Mouse (Mus musculus) kidney, postnatal 4 days (tissue): ENCODE data around the gene Tedc2.
A peak's percentile ranks its signal among the peaks of the same experiment; 100 is the strongest.

Source experiments
- DNase-seq, 2 experiments: peaks; one replicate each; pipeline ENCODE4 v3.0.0; 2021; ENCODE audit warnings: mixed read lengths in 2 of 2

The Tedc2 gene

DNA sequence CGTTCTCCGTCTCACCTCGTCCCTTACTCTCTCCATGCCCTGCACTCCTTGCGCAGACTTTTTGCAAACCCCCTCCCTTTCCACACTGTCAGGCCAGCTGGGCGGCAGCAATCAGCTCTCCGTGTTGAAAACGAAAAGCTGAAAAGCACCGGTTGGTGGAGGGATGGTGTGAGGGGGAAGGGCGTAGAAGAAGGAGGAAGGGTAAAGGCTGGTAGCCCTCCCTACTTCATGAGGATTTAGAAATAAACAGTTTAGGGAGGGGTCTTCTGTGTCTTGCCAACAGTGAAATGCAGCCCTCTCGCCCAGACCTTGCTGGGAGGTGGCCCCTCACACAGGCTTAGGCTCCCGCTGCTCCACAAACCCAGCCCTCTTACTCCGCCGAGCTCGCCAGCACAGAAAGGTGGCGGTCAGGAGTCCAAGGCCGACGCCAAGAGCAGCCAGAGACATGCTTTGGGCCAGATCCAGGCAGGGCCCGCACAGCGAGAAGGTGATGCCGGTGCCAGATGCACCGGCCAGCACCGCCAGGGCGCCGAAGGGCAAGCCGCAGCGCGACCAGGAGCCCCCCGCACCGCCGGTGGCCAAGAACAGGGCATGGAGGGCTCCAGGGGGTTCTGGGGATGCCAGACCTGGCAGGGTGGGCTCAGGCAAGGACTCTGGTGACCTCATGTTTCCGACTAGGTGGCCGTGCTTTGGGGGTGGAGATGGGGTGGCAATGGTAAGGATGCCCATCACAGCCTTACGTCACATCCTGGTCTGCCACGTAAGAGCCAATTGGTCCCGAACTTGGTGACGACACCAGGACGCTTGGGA is 8.8 kb downstream of the Tedc2 start:
- peak; percentile 61 to 72 for DNase-seq

DNA sequence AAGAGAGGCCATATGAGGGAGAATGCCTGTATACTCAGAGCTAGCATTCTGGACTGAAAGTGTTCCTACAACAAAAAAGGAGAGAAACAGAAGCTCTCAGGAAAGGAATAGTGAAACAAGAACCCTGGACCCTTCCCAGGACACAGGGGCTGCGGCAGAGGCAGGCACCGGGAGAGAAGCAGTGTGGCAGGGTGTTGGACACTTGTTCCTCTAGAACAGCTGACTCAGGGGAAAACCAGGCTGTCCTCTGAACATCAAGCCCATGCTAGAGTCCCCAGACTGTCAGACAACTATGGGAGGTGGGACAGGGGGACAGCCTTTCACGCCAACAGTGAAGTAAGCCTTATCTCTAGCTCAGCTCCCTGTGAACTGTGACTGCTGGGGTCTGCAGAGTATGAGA is 10.1 kb downstream of the Tedc2 start:
- no peak for DNase-seq

DNA sequence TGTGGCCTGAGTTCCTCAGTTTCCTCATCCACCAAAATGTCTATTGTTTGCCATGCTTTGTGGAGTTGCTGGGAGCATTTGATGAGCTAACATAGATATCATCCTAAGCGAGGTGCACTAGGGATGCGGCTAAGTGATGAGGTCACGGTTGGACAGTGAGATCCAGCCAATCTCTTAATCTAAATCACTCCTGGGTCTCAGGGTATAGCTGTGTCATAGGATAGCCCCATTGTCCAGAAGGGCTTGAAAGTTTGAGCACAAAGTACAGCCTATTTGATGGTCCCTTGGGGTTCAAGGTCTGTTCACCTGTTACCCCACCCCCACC is 10.8 kb downstream of the Tedc2 start:
- DNase-seq, result no peak

DNA sequence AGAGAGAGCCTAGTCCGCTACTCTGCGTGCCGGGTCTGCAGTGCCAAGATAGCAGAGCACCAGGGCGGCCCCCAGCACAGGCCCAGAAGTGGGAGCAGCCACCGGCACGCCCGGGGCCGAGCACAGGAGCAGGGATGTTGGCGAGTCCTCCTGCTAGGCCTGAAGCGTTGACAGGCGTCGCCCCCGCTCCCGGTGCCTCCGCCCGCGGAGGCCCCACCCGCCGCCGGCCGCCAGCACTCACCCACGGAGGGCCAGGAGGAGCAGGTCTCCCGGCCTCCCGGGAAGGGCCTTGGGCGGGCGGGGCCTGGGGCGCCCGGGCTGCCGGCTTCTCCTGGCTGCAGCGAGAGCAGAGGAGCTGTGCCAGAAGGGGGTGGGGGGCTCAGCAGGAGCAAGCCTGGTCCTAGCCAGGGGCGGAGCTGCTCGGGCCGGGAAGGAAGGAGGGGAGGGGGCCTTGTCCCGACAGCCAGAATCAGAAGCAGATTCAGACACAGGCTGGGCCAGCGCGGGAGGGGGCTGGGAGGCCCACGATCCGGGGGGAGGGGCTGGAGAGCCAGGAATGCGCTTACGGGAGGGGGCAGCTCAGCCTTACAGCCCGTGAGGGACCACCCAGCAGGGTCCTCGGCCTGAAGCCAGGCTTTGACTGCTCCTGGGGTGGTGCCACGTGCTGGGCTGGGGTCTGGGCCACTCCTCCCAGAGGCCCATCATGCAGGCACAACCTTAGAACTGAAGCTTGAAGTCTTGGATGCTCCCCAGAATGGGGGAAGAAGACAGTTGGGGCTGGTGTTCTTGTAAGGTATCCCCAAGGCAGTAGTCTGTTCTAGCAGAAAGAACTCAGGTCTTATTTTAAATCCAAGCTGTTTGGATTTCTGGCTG is 11.4 kb downstream of the Tedc2 start, which contains the start of gene Ntn3:
TSS of gene Ntn3 (minus strand) at position 489 of the 873 bp plus-strand sequence.
- peak; percentile 73 to 83 for DNase-seq

DNA sequence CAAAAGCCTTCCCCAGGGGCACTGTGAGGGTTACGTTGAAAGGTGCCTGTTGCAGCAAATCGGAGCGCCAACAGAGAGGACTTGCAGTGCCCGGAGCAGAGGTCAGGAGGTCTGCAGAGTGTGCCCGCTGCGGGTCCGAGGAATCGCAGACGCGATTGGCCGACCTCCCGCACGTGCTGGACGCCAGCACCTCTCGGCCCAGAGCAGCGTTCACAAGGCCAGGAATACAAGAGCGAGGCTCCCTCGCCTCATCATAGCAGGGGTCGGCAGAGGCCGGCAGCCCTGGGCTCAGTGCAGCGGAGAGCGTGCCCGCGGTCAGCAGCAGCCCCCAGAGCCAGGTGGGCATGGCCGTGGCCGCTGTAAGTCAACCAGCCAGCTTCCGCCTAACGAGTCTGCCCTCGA is 12.0 kb downstream of the Tedc2 start:
- peak; percentile 56 to 69 for DNase-seq

DNA sequence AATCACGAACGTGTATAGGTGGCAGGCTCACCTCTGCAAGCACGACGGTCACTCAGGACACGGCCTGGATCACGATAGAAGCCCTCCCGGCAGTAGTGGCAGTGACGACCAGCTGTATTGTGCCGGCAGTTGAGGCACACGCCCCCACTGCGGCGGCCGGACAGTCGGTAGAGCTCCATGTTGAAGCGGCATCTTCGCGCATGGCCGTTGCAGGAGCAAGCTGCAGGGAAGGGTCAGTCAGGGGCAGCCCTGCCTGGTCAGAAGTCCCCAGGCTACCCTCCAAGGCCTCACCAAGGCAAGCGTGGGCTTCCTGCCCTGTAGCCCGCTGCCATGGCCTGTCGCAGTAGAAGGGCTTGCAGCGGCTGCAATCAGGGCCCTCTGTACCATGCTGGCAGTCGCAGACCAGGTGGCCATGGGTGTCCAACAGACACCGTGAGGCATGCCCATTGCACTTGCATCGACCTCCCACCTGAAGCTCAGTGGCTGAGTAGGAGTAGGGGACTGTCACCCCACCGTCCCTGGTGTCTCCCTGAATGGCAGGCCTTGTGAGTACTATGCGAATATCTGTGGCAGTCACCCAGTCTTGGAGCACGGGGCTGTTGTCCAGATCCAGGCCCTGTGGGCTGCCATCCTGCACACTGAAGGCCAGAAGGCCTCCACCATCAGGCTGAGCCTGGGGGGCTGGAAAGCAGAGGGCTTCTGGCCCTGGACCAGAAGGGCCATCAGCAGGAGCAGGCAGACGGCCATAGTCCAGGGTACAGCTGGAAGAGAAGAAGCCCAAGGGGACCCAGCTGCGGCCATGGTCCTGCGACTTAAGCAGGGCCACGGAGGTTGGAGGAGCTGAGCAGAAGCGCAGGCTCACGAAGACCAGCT is 12.6 kb downstream of the Tedc2 start:
- no peak for DNase-seq

DNA sequence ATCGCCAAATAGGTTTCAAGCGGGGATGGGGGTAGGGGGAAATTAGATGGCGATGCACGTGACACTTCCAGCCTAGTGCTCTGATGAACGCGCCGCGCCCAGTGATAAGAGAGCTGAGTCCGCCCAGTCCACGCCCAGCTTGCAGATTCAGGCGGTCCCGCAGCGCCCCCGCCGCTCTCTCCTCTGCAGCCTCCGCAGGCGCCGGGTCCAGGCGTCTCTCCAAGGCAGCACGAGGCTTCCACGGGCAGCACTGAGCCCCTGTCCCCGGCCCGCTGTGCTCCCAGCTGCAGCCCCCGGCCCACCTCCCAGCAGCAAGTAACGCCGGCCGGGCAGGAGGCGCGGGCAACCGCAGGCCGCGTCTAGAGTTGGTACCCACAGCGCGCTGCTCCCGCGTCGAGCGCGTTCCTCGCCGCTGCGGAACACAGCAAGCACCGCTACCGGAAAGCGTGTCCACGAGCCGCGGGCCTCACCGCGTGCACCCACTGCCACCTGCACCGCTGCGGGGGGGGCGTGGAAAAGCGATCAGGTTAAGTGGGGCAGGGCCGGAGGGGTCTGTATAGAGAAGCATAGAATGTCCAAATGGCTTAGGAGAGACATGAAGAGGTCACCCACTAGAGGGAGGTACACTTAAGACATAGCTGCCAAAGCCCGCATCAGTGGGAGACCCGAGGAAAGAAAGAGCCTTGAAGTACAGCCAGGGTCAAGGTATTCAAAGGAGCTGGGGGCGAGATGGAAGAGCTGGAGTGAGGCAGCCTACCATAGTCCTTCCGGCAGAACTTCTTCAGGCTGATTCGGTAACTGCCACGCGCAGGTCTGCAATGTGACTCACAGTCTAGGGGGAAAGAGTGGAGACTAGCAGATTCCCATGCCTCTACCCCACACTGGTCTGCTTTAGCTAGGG is 13.9 kb downstream of the Tedc2 start:
- peak; percentile 73 to 81 for DNase-seq

DNA sequence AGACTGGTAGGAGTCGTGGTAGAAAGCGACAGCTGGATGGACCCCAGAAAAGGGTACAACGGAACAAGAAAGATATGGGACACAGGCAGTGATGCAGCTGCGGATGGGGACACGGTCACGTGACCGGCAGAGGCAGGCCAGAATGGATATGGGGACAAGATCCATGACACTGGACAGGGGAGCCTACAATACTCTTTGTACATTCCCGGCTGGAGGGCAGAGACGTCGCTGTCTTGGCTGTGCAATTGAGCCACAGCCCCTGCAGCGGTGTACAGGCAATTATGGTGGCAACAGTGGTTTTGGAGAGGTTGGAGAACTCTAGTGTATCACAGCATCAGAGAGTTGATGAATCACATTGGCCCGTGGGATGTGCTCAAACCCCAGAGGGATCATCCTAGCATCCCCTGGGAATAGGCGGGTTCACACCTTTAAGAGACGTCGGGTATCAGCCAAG is 14.7 kb downstream of the Tedc2 start:
- peak; percentile 68 to 79 for DNase-seq

DNA sequence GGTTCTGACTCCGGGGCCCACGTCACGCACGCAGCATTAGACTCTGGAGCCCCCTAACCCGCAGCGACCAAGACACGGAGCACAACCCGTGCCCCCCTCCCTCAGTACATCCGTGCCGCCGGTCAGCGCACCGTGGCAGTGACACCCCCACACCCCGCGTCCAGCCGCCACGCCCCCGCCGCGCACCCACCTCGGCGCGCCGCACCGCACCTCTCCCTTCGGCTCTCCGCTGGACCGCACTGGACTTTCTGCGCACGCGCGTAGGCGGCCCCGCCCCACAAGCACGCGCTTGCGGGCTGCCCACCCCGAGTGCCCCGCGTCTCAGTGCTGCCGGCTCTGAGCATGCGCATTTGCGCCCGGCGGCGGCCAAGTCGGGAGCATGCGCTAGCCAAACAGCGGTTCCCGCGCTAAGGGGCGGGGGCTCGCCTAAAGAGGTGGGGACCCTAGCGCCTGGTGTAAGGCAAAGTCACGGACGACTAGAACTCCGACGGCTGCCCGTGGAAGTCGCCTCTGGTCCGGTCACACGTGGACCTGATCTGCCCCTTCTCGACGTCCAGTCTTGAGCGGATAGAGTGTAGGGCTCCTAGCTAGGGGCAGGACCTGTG is 15.3 kb downstream of the Tedc2 start, which contains the start of gene Tbc1d24:
TSS of gene Tbc1d24 (minus strand) at position 279 of the 605 bp plus-strand sequence.
- peak; percentile 95 to 96 for DNase-seq

DNA sequence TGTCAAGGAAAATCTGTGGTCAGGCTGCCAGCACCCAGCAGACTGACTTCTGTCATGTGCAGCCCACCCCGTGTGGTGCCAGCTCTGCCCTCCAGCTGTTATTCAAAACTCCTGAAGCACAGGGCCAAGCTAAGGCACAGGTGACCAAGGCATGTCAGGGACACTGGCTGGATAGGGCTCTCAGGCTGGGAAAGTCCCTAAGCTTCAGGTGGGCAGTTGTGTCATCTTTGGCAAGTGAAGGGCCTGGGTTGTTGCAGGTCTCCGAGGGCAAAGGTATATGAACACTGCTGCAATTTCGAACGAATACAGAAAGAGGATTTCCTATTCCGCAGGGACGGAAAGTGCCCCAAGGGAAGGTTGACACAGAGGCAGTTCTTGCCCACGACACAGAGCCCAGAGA is 15.8 kb downstream of the Tedc2 start:
- DNase-seq, result peak; percentile 10 to 22

DNA sequence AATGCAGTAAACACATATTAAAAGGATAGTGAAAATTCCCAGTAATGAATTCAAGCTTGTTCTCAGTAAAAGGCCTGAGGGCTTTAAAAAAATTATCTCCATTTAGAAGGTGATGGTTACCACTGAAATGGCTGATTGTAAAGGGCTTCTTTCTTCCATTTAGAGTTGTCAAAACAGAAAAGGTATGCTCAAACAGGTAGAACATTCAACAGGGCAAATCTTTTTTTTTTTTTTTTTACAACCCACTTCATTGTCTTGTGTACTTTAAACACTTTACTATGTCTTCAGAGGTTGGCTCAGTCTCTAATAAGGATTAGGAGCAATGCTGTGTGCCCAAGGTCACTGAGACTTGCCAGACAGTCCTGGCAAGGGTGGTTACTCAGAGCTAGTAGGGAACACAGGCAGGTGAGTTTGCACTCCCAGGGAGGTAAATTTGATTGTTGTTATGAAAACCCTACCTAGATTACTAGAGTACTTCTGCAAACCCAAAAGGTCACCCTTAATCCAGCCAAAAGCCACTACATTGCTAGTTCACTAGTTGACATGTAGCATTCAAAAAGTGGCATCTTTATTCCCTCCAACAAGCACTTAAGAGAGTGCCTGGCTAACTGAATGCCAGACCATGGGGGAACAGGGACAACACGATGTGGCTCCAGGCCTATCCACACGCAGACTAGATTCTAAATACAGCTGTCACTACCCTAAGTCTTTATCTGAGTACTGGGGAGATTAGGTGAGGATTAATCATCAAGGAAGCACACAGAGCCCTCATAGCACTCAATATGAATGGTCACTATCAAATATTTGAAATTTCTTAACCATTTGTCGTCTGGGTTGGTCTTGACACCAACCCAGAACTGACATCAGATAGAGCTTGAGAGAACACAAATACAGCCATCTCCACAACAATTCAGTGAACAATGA is 16.8 kb downstream of the Tedc2 start:
- DNase-seq, result no peak

DNA sequence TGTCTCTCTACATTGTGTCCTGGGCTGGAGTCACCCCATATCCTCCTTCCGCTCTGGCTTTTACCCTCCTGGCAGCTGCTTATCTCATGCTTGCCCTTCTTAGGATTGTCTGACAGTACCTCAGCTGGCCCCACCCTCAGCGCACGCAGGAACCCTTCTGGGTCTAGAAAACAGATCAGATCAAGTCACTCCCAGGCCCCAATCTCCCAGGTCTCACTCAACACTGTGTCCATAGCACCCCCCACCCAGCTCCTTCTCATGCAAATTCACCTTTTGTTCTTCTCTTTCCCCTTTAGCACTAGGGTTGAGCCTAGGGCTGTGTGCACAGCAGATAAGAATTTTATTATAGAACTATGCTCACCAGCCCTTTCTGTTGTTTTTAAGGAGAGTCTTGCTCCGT is 17.6 kb downstream of the Tedc2 start:
- no peak for DNase-seq

DNA sequence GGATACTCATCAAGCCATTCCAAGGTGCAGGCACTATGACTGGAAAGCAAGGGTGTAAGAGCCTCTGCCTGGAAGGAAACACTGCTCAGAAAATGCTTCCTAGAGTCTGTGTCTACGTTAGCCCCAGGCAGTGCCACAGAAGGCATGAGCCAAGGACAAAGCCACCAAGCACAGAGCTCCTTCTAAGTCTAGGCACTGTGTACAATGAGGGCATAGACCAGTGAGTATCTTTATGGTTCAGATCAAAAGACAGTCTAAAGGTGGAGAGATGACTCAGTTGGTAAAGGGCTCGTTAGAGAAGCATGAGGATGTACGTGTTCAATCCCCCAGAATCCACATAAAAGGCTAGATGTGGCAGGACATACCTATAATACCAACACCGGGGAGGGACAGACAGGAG is 19.6 kb downstream of the Tedc2 start:
- no peak for DNase-seq

DNA sequence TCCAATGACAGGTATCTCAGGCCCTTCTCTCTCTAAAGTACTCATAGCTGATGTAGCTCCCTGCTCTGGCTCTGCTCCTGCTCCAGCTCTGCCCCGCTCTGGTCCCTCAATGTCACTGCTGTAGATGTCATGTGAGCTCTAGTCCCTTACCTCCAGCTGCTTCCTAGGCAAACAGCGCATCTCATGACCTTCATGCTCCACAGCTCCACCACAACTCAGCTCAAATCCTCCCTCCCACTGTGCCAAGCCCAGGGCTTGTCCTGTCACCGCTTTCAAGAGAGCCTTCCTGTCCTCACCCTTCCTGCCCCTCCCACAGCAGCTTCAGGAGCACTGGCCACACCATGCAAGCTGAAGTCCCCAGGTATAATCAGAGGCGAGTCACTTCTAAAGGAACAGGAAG is 20.9 kb downstream of the Tedc2 start:
- DNase-seq, result peak in 1 of 2 experiments; percentile 20

DNA sequence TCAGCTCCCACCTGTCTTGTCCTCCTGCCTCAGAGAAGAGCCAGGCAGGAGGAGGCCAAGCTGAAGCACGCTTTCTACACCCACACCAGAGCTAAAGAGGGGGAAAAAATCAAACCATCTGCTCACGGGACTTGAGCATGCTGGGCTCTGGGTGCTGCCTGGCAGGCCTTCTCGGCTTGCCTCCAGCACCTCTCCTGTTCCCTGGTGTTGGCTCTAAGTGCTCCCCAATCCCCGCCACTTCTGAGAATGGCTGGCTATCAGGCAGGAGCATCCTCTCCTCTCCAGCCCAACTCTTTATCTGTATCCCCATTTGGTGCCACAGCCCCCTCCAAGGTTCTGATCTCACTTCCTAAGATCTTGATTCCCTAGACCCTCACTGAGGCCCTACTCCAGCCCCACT is 21.4 kb downstream of the Tedc2 start:
- no peak for DNase-seq

DNA sequence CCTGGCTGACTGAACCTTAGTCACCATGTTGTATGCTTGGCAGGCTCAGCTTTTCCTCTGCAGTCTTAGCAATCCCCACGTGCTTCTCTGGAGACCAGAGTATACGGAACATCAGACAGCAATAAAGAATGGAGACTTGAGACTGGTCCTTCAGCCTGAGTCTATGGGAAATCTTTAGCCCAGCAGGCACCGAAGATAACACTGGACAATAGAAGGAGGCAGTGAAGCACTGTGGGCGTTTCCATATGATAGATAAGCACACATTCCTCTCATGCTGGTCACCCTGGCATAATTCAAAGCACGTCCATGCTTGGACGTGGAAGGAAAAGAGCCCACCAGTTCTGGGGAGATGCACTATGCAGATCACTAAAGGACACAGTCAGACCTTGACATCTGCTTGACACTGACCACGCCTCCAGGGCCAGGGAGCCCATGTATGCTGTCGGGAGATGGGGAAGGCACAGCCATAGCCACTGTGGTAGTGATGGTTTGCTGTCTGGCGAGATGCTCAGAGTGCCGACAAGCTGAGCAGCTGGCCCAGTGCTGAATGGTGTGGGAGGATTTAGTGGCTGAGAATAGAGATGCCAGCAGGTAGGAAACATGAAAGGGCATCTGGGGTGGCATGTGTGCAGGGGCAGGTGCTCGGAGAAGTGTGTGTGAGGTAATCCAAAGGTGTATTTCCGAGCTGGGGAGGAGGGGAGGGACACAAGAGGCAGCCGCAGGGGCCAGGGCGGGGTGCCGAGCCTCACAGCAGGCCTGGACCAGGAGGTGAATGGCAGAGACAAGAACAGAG is 23.4 kb downstream of the Tedc2 start:
- no peak for DNase-seq

DNA sequence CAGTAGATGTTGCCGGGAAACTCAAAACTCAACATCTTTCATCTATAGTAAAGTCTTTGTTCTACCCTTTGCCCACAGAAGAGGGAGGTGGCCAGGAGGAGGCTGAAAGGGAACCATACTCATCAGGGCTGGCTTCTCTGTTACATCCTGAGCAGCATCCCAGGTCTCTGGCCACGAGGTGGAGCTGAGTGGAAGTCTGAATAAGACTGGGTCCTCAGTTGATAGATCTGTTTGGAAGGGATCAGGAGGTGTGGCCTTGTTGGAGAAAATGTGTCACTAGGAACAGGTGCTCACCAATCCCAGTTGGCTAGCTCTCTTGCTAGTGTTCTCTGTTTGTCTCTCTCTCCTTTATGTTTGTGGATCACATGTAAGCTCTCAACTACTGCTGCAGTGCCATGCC is 25.3 kb downstream of the Tedc2 start:
- DNase-seq, result no peak

DNA sequence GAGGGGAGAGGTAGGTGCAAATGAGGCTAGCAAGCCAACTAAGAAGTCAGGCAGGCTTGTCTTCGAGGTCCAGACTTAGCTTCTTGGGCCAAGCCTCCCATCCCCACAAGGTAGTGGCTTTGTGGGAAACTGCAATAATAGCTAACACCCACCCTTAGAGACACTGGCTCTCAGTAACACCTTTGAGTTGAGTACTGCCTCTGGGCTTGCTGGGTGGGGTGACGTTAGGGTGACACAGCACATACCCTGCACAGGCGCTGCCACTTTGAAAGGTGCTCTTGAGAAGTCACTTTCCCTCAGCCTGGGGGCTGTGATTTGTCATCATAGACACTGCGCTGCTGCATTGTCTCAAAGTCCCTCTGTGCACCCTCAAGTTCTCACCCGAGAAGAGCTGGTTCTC is 26.9 kb downstream of the Tedc2 start:
- no peak for DNase-seq

DNA sequence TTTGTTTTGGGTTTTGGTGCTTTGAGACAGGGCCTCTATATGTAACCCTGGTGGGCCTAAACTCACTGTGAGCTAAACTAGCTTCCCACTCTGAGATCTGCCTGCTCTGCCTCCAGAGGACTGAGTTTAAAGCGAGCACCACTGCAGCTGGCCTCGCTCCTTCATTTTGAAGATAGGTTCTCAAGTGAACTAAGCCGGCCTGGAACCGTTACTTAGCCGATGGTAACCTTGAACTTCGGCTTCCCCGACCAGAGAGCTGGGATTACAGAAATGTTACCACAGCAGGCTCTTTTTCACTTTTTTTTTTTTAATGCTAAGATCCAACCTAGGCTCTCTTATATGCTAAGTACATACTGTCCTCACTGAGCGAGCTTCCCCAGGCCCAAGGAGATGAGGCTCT is 27.4 kb downstream of the Tedc2 start:
- no peak for DNase-seq
